Mouse (Mus musculus): Measurements from ENCODE around the gene Gm11985. TPM values are rescaled to one million over a fixed set of nuclear protein-coding genes. Genes with fewer than 3 reads are reported as not detected.

The Gm11985 gene
- polyA plus RNA-seq, 1 experiment from 2014 or later = not detected

- H3K9me3 ChIP-seq = no peaks in the 10 kb centered on the region
- no peaks in the 10 kb centered on the region for H3K27me3 ChIP-seq (ENCODE audit: insufficient read depth, poor library complexity, severe bottlenecking)
- DNase-seq (ENCODE audit: low spot score) = peak; percentile 21
- no peaks in the 10 kb centered on the region for H3K36me3 ChIP-seq
- 88% methylated on average over 11 of the region's 11 CpGs for WGBS
- peaks cover 5% of the 10 kb centered on the region; the same call in 1 of the 2 replicates for H3K4me1 ChIP-seq (replicated peaks)
- H3K27ac ChIP-seq = no peak overlapping the region
- no peak overlapping the region for H3K4me3 ChIP-seq
Observed at GRCm38 (mm10) chr11:7144369-7144768, 44.0 kb downstream of the Gm11985 start.

DNA sequence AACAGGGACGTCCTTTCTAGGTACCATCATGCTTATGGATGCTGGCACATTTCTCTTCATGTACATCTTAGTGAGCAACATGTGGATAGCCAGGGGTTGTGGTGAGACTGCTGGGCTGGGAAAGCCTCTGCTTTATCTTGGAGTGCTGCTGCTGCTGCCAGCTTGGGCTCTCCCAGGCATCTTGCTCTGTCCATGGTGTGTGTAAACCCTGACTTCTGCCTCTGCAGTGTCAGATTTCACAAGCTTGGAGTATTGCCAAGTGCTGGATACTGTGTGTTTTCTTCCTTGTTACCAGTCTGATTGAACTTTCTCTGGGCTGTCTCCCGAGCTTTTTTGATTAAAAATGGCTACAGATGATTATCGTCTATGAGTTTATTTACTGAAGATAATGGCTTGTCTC, 45.6 kb downstream of the Gm11985 start:
- Histone ChIP-seq H3K27ac (no peak overlapping the region), H3K4me1 (replicated peaks) (0 out of 2 replicates have a peak, but pooled peaks cover 3% of the 10 kb centered on the region), H3K9me3 (no peaks in the 10 kb centered on the region), H3K36me3 (no peaks in the 10 kb centered on the region), H3K4me3 (no peak overlapping the region), H3K27me3 (ENCODE audit: insufficient read depth, poor library complexity, severe bottlenecking) (no peaks in the 10 kb centered on the region)
- WGBS = 76% methylated on average over 3 of the region's 3 CpGs
- DNase-seq (ENCODE audit: low spot score) = no peak

- H3K36me3 ChIP-seq = no peaks in the 10 kb centered on the region
- no peak overlapping the region for H3K4me3 ChIP-seq
- no peaks in the 10 kb centered on the region for H3K27me3 ChIP-seq (ENCODE audit: insufficient read depth, poor library complexity, severe bottlenecking)
- 0 out of 2 replicates have a peak, but pooled peaks cover 3% of the 10 kb centered on the region for H3K4me1 ChIP-seq (replicated peaks)
- H3K27ac ChIP-seq = no peak overlapping the region
- WGBS = 93% methylated on average over 3 of the region's 3 CpGs
- peak; percentile 42 for DNase-seq (ENCODE audit: low spot score)
- no peaks in the 10 kb centered on the region for H3K9me3 ChIP-seq
Observed at GRCm38 (mm10) chr11:7140449-7140848, 47.9 kb downstream of the Gm11985 start.

DNA sequence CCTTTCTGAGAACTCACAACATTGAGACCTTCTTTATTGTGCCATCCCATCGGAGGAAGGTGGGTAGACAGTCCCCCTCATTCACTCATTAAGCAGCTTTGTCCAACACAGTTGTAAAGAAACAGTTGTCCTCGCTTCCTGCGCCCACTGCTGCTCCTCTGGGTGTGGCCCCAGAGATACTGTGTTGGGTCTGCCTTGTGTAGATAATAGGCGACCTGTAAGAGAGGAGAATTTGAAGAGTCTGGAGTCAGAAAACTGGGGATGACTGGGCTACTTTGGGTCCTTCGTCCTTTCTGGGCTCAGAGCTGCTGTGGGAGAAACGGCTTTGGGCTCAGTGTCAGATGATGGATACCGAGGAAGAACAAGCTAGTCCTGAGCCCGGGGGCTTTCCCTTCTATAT, 50.0 kb downstream of the Gm11985 start:
- Histone ChIP-seq H3K4me3 (no peak overlapping the region), H3K27me3 (ENCODE audit: insufficient read depth, poor library complexity, severe bottlenecking) (no peaks in the 10 kb centered on the region), H3K27ac (0 out of 2 replicates have a peak overlapping the region, but pooled peaks have one; percentile 3), H3K36me3 (no peaks in the 10 kb centered on the region), H3K9me3 (no peaks in the 10 kb centered on the region), H3K4me1 (replicated peaks) (0 out of 2 replicates have a peak, but pooled peaks cover 7% of the 10 kb centered on the region)
- no peak for DNase-seq (ENCODE audit: low spot score)
- 91% methylated on average over 8 of the region's 8 CpGs for WGBS

- no peak for DNase-seq (ENCODE audit: low spot score)
- no peak overlapping the region for H3K27ac ChIP-seq
- no peak overlapping the region for H3K4me3 ChIP-seq
- H3K4me1 ChIP-seq (replicated peaks) = 0 out of 2 replicates have a peak, but pooled peaks cover 4% of the 10 kb centered on the region
- H3K9me3 ChIP-seq = no peaks in the 10 kb centered on the region
- no peaks in the 10 kb centered on the region for H3K27me3 ChIP-seq (ENCODE audit: insufficient read depth, poor library complexity, severe bottlenecking)
- no peaks in the 10 kb centered on the region for H3K36me3 ChIP-seq
- 96% methylated on average over 5 of the region's 5 CpGs for whole genome bisulfite sequencing
Observed at GRCm38 (mm10) chr11:7136246-7136855, 52.0 kb downstream of the Gm11985 start.

GRCm38 (mm10) chr11:7135763-7136162, 52.6 kb downstream of the Gm11985 start:
- Histone ChIP-seq H3K27ac (no peak overlapping the region), H3K4me1 (replicated peaks) (0 out of 2 replicates have a peak, but pooled peaks cover 4% of the 10 kb centered on the region), H3K27me3 (ENCODE audit: insufficient read depth, poor library complexity, severe bottlenecking) (no peaks in the 10 kb centered on the region), H3K36me3 (no peaks in the 10 kb centered on the region), H3K4me3 (no peak overlapping the region), H3K9me3 (no peaks in the 10 kb centered on the region)
- 87% methylated on average over 9 of the region's 9 CpGs for WGBS
- no peak for DNase-seq (ENCODE audit: low spot score)

DNA sequence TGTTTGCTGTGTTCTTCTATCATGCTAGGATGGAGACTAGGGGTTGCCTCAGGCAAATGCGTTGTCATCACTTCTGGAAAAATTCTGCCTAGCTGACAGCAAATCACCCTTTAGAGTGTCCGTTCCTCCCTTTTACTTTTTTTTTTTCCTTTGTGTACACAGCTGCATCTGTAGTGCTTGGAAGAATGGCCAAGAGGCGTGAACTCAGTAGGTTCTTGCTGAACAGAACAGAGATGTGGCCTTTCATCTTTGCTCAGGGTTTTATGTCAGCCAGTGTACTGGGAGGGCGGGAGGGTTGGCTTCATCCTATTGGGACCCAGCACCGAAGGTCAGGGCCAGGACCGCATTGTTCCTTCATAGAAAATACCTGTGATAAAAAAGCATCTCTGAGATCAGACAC, 53.1 kb downstream of the Gm11985 start:
- 75% methylated on average over 6 of the region's 6 CpGs for WGBS
- H3K4me1 ChIP-seq (replicated peaks) = 0 out of 2 replicates have a peak, but pooled peaks cover 4% of the 10 kb centered on the region
- no peak overlapping the region for H3K4me3 ChIP-seq
- no peaks in the 10 kb centered on the region for H3K9me3 ChIP-seq
- H3K27ac ChIP-seq = no peak overlapping the region
- no peaks in the 10 kb centered on the region for H3K27me3 ChIP-seq (ENCODE audit: insufficient read depth, poor library complexity, severe bottlenecking)
- DNase-seq (ENCODE audit: low spot score) = no peak
- H3K36me3 ChIP-seq = no peaks in the 10 kb centered on the region

DNA sequence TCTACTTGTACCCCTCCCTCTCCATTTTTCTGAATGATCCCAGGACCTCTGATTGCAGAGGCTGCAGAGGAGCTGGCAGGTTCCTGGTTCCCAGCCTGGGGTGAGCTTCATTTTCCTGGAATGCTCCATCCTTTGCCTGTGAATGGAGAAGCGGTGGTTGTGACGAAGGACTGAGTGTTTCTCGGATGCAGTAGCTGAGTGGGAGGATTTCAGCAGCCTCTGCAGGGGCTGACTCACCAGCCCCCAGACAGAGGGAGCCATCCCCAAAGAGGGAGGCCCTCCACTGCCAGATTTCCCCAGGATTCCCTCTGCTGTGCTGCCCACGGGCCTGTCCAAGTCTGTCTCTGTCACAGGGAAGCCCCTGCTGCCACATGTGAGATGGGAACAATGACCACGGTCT, 54.0 kb downstream of the Gm11985 start:
- H3K27ac ChIP-seq = no peak overlapping the region
- no peak for DNase-seq (ENCODE audit: low spot score)

GRCm38 (mm10) chr11:7133736-7134135, 54.6 kb downstream of the Gm11985 start:
- DNase-seq (ENCODE audit: low spot score) = no peak
- H3K36me3 ChIP-seq = no peaks in the 10 kb centered on the region
- no peak overlapping the region for H3K27ac ChIP-seq
- no peak overlapping the region for H3K4me3 ChIP-seq
- H3K9me3 ChIP-seq = no peaks in the 10 kb centered on the region
- 90% methylated on average over 5 of the region's 5 CpGs for WGBS
- H3K27me3 ChIP-seq (ENCODE audit: insufficient read depth, poor library complexity, severe bottlenecking) = no peaks in the 10 kb centered on the region
- H3K4me1 ChIP-seq (replicated peaks) = 0 out of 2 replicates have a peak, but pooled peaks cover 4% of the 10 kb centered on the region

More for the DNA sequence above, 54.0 kb downstream of the Gm11985 start:
- Histone ChIP-seq H3K4me3 (no peak overlapping the region), H3K4me1 (replicated peaks) (0 out of 2 replicates have a peak, but pooled peaks cover 4% of the 10 kb centered on the region), H3K9me3 (no peaks in the 10 kb centered on the region), H3K27me3 (ENCODE audit: insufficient read depth, poor library complexity, severe bottlenecking) (no peaks in the 10 kb centered on the region), H3K36me3 (no peaks in the 10 kb centered on the region)
- 79% methylated on average over 5 of the region's 5 CpGs for WGBS

Other genes with a start within 250 kb of the Gm11985 start
- 1.1 and 1.4 TPM in 2 replicates for gene Adcy1, start 125.1 kb downstream of the Gm11985 start, polyA plus RNA-seq (2016; fragmentation: Nextera tagmentation; extraction: Ambion mirVana)
- gene Igfbp1, start 9.2 kb upstream of the Gm11985 start, polyA plus RNA-seq (2016; fragmentation: Nextera tagmentation; extraction: Ambion mirVana) = 0.16 TPM in 1 of 2 replicates, not detected in the other
- gene Igfbp3, start 25.4 kb upstream of the Gm11985 start, polyA plus RNA-seq (2016; fragmentation: Nextera tagmentation; extraction: Ambion mirVana) = 12.5 and 13.0 TPM in 2 replicates

Data from hindbrain, embryonic 10.5 days (tissue).